Mouse (Mus musculus): ENCODE measurements around the gene Mrpl53.

- TF ChIP-seq CTCF (IDR thresholded peaks at IDR 0.05; ENCODE audit: low read depth) (no peak), EP300 (IDR thresholded peaks at IDR 0.05; ENCODE audit: low read depth) (no peak)
Measured at GRCm38 (mm10) chr6:83153485-83153884, 44.6 kb downstream of the Mrpl53 start.

Measured in liver, embryonic 14.5 days (tissue).